Mouse (Mus musculus) G1E (cell line): ENCODE data around the gene Atf5. TPM values are rescaled to one million over a fixed set of nuclear protein-coding genes. Genes with fewer than 3 reads are reported as not detected.

Experiments used
- ATAC-seq: 2 replicates; pipeline ENCODE4 v1.8.0; 2016; ENCODE audit warnings: mild to moderate bottlenecking; ENCODE audit not compliant: insufficient number of reproducible peaks, poor library complexity, low FRiP score, severe bottlenecking; ENCODE audit errors: extremely low read depth
- DNase-seq: peaks from one replicate; pipeline ENCODE4 v3.0.0; 2012; ENCODE audit warnings: low spot score
- H3K27me3 ChIP-seq: 2 replicates; pipeline ENCODE4 v1.6.1; 2012; ENCODE audit warnings: mild to moderate bottlenecking, low read length, inconsistent platforms; ENCODE audit not compliant: insufficient read depth
- H3K36me3 ChIP-seq: replicated peaks from 2 replicates; pipeline ENCODE3; 2012; ENCODE audit warnings: mild to moderate bottlenecking, inconsistent platforms
- H3K4me1 ChIP-seq: 2 replicates; pipeline ENCODE4 v1.6.1; 2012; ENCODE audit warnings: low read depth, low read length, inconsistent platforms, mixed read lengths; ENCODE audit not compliant: insufficient read depth
- H3K4me3 ChIP-seq: 2 replicates; pipeline ENCODE4 v1.5.1; 2012; ENCODE audit warnings: low read depth, mild to moderate bottlenecking, inconsistent platforms, low read length, moderate library complexity, mixed read lengths
- H3K9me3 ChIP-seq: replicated peaks from 2 replicates; pipeline ENCODE4 v1.6.1; 2012; ENCODE audit warnings: inconsistent platforms
- CTCF ChIP-seq: IDR thresholded peaks from 2 replicates; pipeline ENCODE4 v1.5.1; 2012; ENCODE audit warnings: low read depth, low read length, inconsistent platforms, mixed read lengths
- GATA1 ChIP-seq: IDR thresholded peaks from 2 replicates; pipeline ENCODE4 v1.6.1; 2012; ENCODE audit warnings: borderline replicate concordance, low read length, inconsistent platforms, mixed read lengths
- GATA2 ChIP-seq: IDR thresholded peaks from 2 replicates; pipeline ENCODE4 v1.6.1; 2012; ENCODE audit warnings: low read depth, low read length, inconsistent platforms, borderline replicate concordance
- POLR2AphosphoS5 ChIP-seq: IDR thresholded peaks from 2 replicates; pipeline ENCODE4 v1.6.1; 2012; ENCODE audit warnings: low read depth, low read length, inconsistent platforms; ENCODE audit not compliant: insufficient replicate concordance
- TAL1 ChIP-seq: conservative IDR thresholded peaks from 2 replicates; pipeline ENCODE4 v1.6.1; 2012; ENCODE audit warnings: low read depth, low read length, inconsistent platforms, mixed read lengths
- polyA plus RNA-seq: library from polyadenylated mRNA; stranded (reverse); fragments of >175 nt; gene quantifications from 2 replicates; pipeline ENCODE4 v1.2.3, GENCODE M21; 2012
- total RNA-seq, 2 experiments: library from RNA; stranded (forward) in 1 of 2; stranded (reverse) in 1 of 2; fragments of 200-1000 nt in 1 of 2; fragments of >200 nt in 1 of 2; fragmentation: Nextera tagmentation in 1 of 2; gene quantifications; 2 replicates each; pipeline ENCODE4 v1.2.3; 2014 to 2017

Gene Atf5
- total and polyA plus RNA-seq, 3 experiments: 5.2 to 282 (median 37.7) TPM

GRCm38 (mm10) chr7:44860576-44861428, 44.3 kb upstream of the Atf5 start:
- peaks cover 80% of the 10 kb centered on the region for H3K4me1 ChIP-seq
- peak; percentile 61 for DNase-seq

GRCm38 (mm10) chr7:44859896-44860295, 43.4 kb upstream of the Atf5 start:
- Histone ChIP-seq H3K4me1 (peaks cover 80% of the 10 kb centered on the region), H3K36me3 (peaks cover 77% of the 10 kb centered on the region)

More at GRCm38 (mm10) chr7:44860576-44861428, 44.3 kb upstream of the Atf5 start:
- TF ChIP-seq CTCF (peak; percentile 95), POLR2AphosphoS5 (no peak)
- 0 out of 2 replicates have a peak, but pooled peaks have one; percentile 16 for ATAC-seq
- H3K27me3 ChIP-seq: no peaks in the 10 kb centered on the region
- no peak overlapping the region for H3K4me3 ChIP-seq
- peaks cover 77% of the 10 kb centered on the region for H3K36me3 ChIP-seq
- peaks cover 4% of the 10 kb centered on the region; the same call in 1 of the 2 replicates for H3K9me3 ChIP-seq

GRCm38 (mm10) chr7:44857905-44858304, 41.4 kb upstream of the Atf5 start:
- peak; percentile 26; the same call in 1 of the 2 replicates for ATAC-seq
- Histone ChIP-seq H3K9me3 (peaks cover 11% of the 10 kb centered on the region), H3K4me3 (peak overlapping the region; percentile 86), H3K4me1 (peaks cover 81% of the 10 kb centered on the region), H3K36me3 (peaks cover 77% of the 10 kb centered on the region), H3K27me3 (no peaks in the 10 kb centered on the region)
- TF ChIP-seq CTCF: no peak
- TF ChIP-seq GATA1: no peak
- TF ChIP-seq TAL1: no peak
- no peak for TF ChIP-seq GATA2
- TF ChIP-seq POLR2AphosphoS5: no peak
- DNase-seq: peak; percentile 69

More at GRCm38 (mm10) chr7:44859896-44860295, 43.4 kb upstream of the Atf5 start:
- DNase-seq: no peak
- H3K27me3 ChIP-seq: no peaks in the 10 kb centered on the region
- H3K4me3 ChIP-seq: no peak overlapping the region
- peaks cover 4% of the 10 kb centered on the region; the same call in 1 of the 2 replicates for H3K9me3 ChIP-seq
- ATAC-seq: no peak
- TF ChIP-seq GATA2 (no peak), POLR2AphosphoS5 (no peak), CTCF (no peak), GATA1 (no peak), TAL1 (no peak)

- peak; percentile 72 for DNase-seq
- H3K4me1 ChIP-seq: peaks cover 88% of the 10 kb centered on the region
- TF ChIP-seq POLR2AphosphoS5: no peak
- TF ChIP-seq CTCF: no peak
- no peak for TF ChIP-seq GATA1
- no peak for TF ChIP-seq GATA2
- TF ChIP-seq TAL1: no peak
- H3K9me3 ChIP-seq: peaks cover 11% of the 10 kb centered on the region
- peaks cover 77% of the 10 kb centered on the region for H3K36me3 ChIP-seq
- H3K4me3 ChIP-seq: peak within 1 kb of the TSS; percentile 86
- ATAC-seq: peak; percentile 36; the same call in 1 of the 2 replicates
- no peaks in the 10 kb centered on the region for H3K27me3 ChIP-seq
Observed at GRCm38 (mm10) chr7:44857042-44857552, 40.6 kb upstream of the Atf5 start, which contains the start of gene Pnkp. Pnkp (plus strand) TSS chr7:44857139.

- Histone ChIP-seq H3K4me1 (peaks cover 92% of the 10 kb centered on the region), H3K36me3 (peaks cover 77% of the 10 kb centered on the region), H3K27me3 (no peaks in the 10 kb centered on the region), H3K9me3 (peaks cover 11% of the 10 kb centered on the region), H3K4me3 (peak overlapping the region; percentile 86; the same call in 1 of the 2 replicates)
- ATAC-seq (peak; percentile 65), DNase-seq (peak; percentile 66)
- no peak for TF ChIP-seq GATA1
- TF ChIP-seq TAL1: no peak; the same call in 1 of the 2 replicates
- TF ChIP-seq GATA2: no peak
- TF ChIP-seq POLR2AphosphoS5: no peak; the same call in 1 of the 2 replicates
Observed at GRCm38 (mm10) chr7:44856265-44856916, 39.9 kb upstream of the Atf5 start.

GRCm38 (mm10) chr7:44855036-44855435, 38.6 kb upstream of the Atf5 start:
- DNase-seq (no peak), ATAC-seq (no peak)
- Histone ChIP-seq H3K4me1 (peaks cover 89% of the 10 kb centered on the region), H3K9me3 (peaks cover 11% of the 10 kb centered on the region), H3K27me3 (no peaks in the 10 kb centered on the region), H3K36me3 (peaks cover 74% of the 10 kb centered on the region), H3K4me3 (peak overlapping the region; percentile 62; the same call in 1 of the 2 replicates)
- no peak for TF ChIP-seq POLR2AphosphoS5
- TF ChIP-seq TAL1: no peak
- no peak for TF ChIP-seq GATA1
- no peak for TF ChIP-seq GATA2
- no peak for TF ChIP-seq CTCF
